Mouse (Mus musculus): Measurements from ENCODE around the gene Vps52. TPM values are rescaled to one million over a fixed set of nuclear protein-coding genes. Genes with fewer than 3 reads are reported as not detected.
A peak's percentile ranks its signal among the peaks of the same experiment; 100 is the strongest.

Gene Vps52
- total and polyA plus RNA-seq, 2 experiments: 10.5 to 40.6 TPM

GRCm38 (mm10) chr17:33954646-33955554, 712 bp upstream of the Vps52 start:
- H3K4me1 ChIP-seq (ENCODE audit: control insufficient read depth, insufficient read depth, low read length): peaks cover 9% of the 10 kb centered on the region
- H3K79me2 ChIP-seq (ENCODE audit: control insufficient read depth, insufficient read depth, low read length): peaks cover 5% of the 10 kb centered on the region; the same call in 1 of the 2 replicates
- H3K27ac ChIP-seq (replicated peaks; ENCODE audit: insufficient read depth, low read depth, low read length): peak overlapping the region; percentile 86
- DNase-seq (ENCODE audit: extremely low read depth, low read depth, low spot score): no peak
- WGBS: under 1% methylated on average over 33 of the region's 33 CpGs
- TF ChIP-seq CTCF (IDR thresholded peaks at IDR 0.05; ENCODE audit: low read depth, low read length): no peak
- no peak for TF ChIP-seq POLR2A (IDR thresholded peaks at IDR 0.05; ENCODE audit: extremely low read depth, insufficient read depth, low read length)
- no peaks in the 10 kb centered on the region for H3K27me3 ChIP-seq (ENCODE audit: control insufficient read depth, insufficient read depth, low read length)
- peak overlapping the region; percentile 95 for H3K9ac ChIP-seq (ENCODE audit: low read depth, low read length)
- H3K4me3 ChIP-seq (ENCODE audit: insufficient read depth, low read depth, low read length): peak overlapping the region; percentile 92
- peaks cover 21% of the 10 kb centered on the region for H3K36me3 ChIP-seq (ENCODE audit: control insufficient read depth, insufficient read depth, low read length)

- no peak for TF ChIP-seq CTCF (IDR thresholded peaks at IDR 0.05; ENCODE audit: low read depth, low read length)
- no peak for TF ChIP-seq POLR2A (IDR thresholded peaks at IDR 0.05; ENCODE audit: extremely low read depth, insufficient read depth, low read length)
- Histone ChIP-seq H3K79me2 (ENCODE audit: control insufficient read depth, insufficient read depth, low read length) (peaks cover 5% of the 10 kb centered on the region; the same call in 1 of the 2 replicates), H3K4me3 (ENCODE audit: insufficient read depth, low read depth, low read length) (peak overlapping the region; percentile 81), H3K36me3 (ENCODE audit: control insufficient read depth, insufficient read depth, low read length) (peaks cover 21% of the 10 kb centered on the region), H3K4me1 (ENCODE audit: control insufficient read depth, insufficient read depth, low read length) (peaks cover 9% of the 10 kb centered on the region), H3K9ac (ENCODE audit: low read depth, low read length) (peak overlapping the region; percentile 83), H3K27me3 (ENCODE audit: control insufficient read depth, insufficient read depth, low read length) (no peaks in the 10 kb centered on the region), H3K27ac (replicated peaks; ENCODE audit: insufficient read depth, low read depth, low read length) (peak overlapping the region; percentile 93)
- DNase-seq (ENCODE audit: extremely low read depth, low read depth, low spot score): no peak
- WGBS: 5% methylated on average over 10 of the region's 10 CpGs
Measured at GRCm38 (mm10) chr17:33956336-33956735, 724 bp downstream of the Vps52 start.

GRCm38 (mm10) chr17:33957493-33957892, 1.9 kb downstream of the Vps52 start:
- H3K9ac ChIP-seq (ENCODE audit: low read depth, low read length): no peak overlapping the region
- peaks cover 5% of the 10 kb centered on the region; the same call in 1 of the 2 replicates for H3K79me2 ChIP-seq (ENCODE audit: control insufficient read depth, insufficient read depth, low read length)
- H3K4me3 ChIP-seq (ENCODE audit: insufficient read depth, low read depth, low read length): no peak overlapping the region
- H3K27me3 ChIP-seq (ENCODE audit: control insufficient read depth, insufficient read depth, low read length): no peaks in the 10 kb centered on the region
- peaks cover 15% of the 10 kb centered on the region for H3K36me3 ChIP-seq (ENCODE audit: control insufficient read depth, insufficient read depth, low read length)
- peaks cover 9% of the 10 kb centered on the region for H3K4me1 ChIP-seq (ENCODE audit: control insufficient read depth, insufficient read depth, low read length)
- WGBS: 87% methylated on average over 6 of the region's 6 CpGs
- no peak for DNase-seq (ENCODE audit: extremely low read depth, low read depth, low spot score)
- no peak overlapping the region for H3K27ac ChIP-seq (replicated peaks; ENCODE audit: insufficient read depth, low read depth, low read length)
- TF ChIP-seq POLR2A (IDR thresholded peaks at IDR 0.05; ENCODE audit: extremely low read depth, insufficient read depth, low read length) (no peak), CTCF (IDR thresholded peaks at IDR 0.05; ENCODE audit: low read depth, low read length) (no peak)

GRCm38 (mm10) chr17:33958451-33958850, 2.8 kb downstream of the Vps52 start:
- Histone ChIP-seq H3K27me3 (ENCODE audit: control insufficient read depth, insufficient read depth, low read length) (no peaks in the 10 kb centered on the region), H3K9ac (ENCODE audit: low read depth, low read length) (no peak overlapping the region), H3K4me3 (ENCODE audit: insufficient read depth, low read depth, low read length) (no peak overlapping the region), H3K79me2 (ENCODE audit: control insufficient read depth, insufficient read depth, low read length) (peaks cover 5% of the 10 kb centered on the region; the same call in 1 of the 2 replicates), H3K4me1 (ENCODE audit: control insufficient read depth, insufficient read depth, low read length) (peaks cover 5% of the 10 kb centered on the region), H3K27ac (replicated peaks; ENCODE audit: insufficient read depth, low read depth, low read length) (no peak overlapping the region), H3K36me3 (ENCODE audit: control insufficient read depth, insufficient read depth, low read length) (peaks cover 6% of the 10 kb centered on the region)
- no peak for DNase-seq (ENCODE audit: extremely low read depth, low read depth, low spot score)
- no peak for TF ChIP-seq CTCF (IDR thresholded peaks at IDR 0.05; ENCODE audit: low read depth, low read length)
- 97% methylated on average over 11 of the region's 11 CpGs for WGBS

GRCm38 (mm10) chr17:33959135-33959534, 3.5 kb downstream of the Vps52 start:
- Histone ChIP-seq H3K4me3 (ENCODE audit: insufficient read depth, low read depth, low read length) (no peak overlapping the region), H3K79me2 (ENCODE audit: control insufficient read depth, insufficient read depth, low read length) (peaks cover 5% of the 10 kb centered on the region; the same call in 1 of the 2 replicates), H3K27ac (replicated peaks; ENCODE audit: insufficient read depth, low read depth, low read length) (no peak overlapping the region), H3K4me1 (ENCODE audit: control insufficient read depth, insufficient read depth, low read length) (peaks cover 3% of the 10 kb centered on the region), H3K27me3 (ENCODE audit: control insufficient read depth, insufficient read depth, low read length) (no peaks in the 10 kb centered on the region), H3K36me3 (ENCODE audit: control insufficient read depth, insufficient read depth, low read length) (peaks cover 5% of the 10 kb centered on the region; the same call in 1 of the 2 replicates), H3K9ac (ENCODE audit: low read depth, low read length) (no peak overlapping the region)
- no peak for TF ChIP-seq CTCF (IDR thresholded peaks at IDR 0.05; ENCODE audit: low read depth, low read length)
- TF ChIP-seq POLR2A (IDR thresholded peaks at IDR 0.05; ENCODE audit: extremely low read depth, insufficient read depth, low read length): no peak
- 98% methylated on average over 13 of the region's 13 CpGs for WGBS
- no peak for DNase-seq (ENCODE audit: extremely low read depth, low read depth, low spot score)

- no peak for DNase-seq (ENCODE audit: extremely low read depth, low read depth, low spot score)
- H3K79me2 ChIP-seq (ENCODE audit: control insufficient read depth, insufficient read depth, low read length): peaks cover 5% of the 10 kb centered on the region; the same call in 1 of the 2 replicates
- H3K4me1 ChIP-seq (ENCODE audit: control insufficient read depth, insufficient read depth, low read length): peaks cover 3% of the 10 kb centered on the region; the same call in 1 of the 2 replicates
- H3K27me3 ChIP-seq (ENCODE audit: control insufficient read depth, insufficient read depth, low read length): no peaks in the 10 kb centered on the region
- 95% methylated on average over 15 of the region's 15 CpGs for WGBS
- peaks cover 6% of the 10 kb centered on the region; the same call in 1 of the 2 replicates for H3K36me3 ChIP-seq (ENCODE audit: control insufficient read depth, insufficient read depth, low read length)
- H3K27ac ChIP-seq (replicated peaks; ENCODE audit: insufficient read depth, low read depth, low read length): no peak overlapping the region
- TF ChIP-seq POLR2A (IDR thresholded peaks at IDR 0.05; ENCODE audit: extremely low read depth, insufficient read depth, low read length) (no peak), CTCF (IDR thresholded peaks at IDR 0.05; ENCODE audit: low read depth, low read length) (no peak)
- no peak overlapping the region for H3K9ac ChIP-seq (ENCODE audit: low read depth, low read length)
- no peak overlapping the region for H3K4me3 ChIP-seq (ENCODE audit: insufficient read depth, low read depth, low read length)
Measured at GRCm38 (mm10) chr17:33959948-33960347, 4.3 kb downstream of the Vps52 start.

Measured in liver, adult 2 months (tissue).